Mouse (Mus musculus) stomach, postnatal 0 days (tissue): ENCODE measurements at regions not wholly inside any gene's neighbourhood (a gene's known extent, or its start where the extent isn't known, plus 50 kb on each side); places are given as distances from the start of the nearest gene placed in this dataset.

Experiments used
- CTCF ChIP-seq: IDR thresholded peaks from 2 replicates; pipeline ENCODE4 v1.5.1; 2016; ENCODE audit warnings: antibody characterized with exemption, low read depth, mild to moderate bottlenecking, moderate library complexity
- EP300 ChIP-seq: optimal IDR thresholded peaks from 2 replicates; pipeline ENCODE3; 2016; ENCODE audit warnings: antibody characterized with exemption

- TF ChIP-seq CTCF (no peak), EP300 (no peak)
These were observed 110.3 kb upstream of the Egflam start for GRCm38 (mm10) chr15:7508535-7508934.
